Mouse (Mus musculus): Measurements from ENCODE around the gene Syce3.

Gene Syce3

GRCm38 (mm10) chr15:89425711-89426121 is 15.4 kb upstream of the Syce3 start, which contains the start of gene Cpt1b:
TSS of gene Cpt1b (minus strand) at chr15:89425863.
- no peak for ATAC-seq (ENCODE audit: insufficient number of reproducible peaks, low FRiP score, low TSS enrichment)

GRCm38 (mm10) chr15:89424621-89425020 is 14.3 kb upstream of the Syce3 start:
- no peak for ATAC-seq (ENCODE audit: insufficient number of reproducible peaks, low FRiP score, low TSS enrichment)

DNA sequence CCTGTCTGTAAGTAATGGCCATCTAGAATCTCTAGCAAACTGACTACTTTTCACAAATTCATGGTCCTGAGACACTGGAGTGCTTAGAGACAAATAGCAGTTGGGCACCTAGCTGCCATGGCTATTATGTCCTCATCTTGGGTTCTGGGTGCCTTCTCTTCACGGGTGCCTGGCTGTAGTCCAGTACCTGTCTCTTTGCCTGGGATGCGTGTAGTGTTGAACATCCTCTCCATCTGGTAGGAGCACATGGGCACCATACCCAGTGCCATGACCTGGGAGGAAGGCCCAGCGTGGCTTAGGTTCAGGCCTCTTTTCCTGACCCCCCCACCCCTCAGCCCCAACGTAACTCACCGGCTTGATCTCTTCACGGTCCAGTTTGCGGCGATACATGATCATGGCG is 11.6 kb upstream of the Syce3 start:
- ATAC-seq (ENCODE audit: insufficient number of reproducible peaks, low FRiP score, low TSS enrichment) = no peak

DNA sequence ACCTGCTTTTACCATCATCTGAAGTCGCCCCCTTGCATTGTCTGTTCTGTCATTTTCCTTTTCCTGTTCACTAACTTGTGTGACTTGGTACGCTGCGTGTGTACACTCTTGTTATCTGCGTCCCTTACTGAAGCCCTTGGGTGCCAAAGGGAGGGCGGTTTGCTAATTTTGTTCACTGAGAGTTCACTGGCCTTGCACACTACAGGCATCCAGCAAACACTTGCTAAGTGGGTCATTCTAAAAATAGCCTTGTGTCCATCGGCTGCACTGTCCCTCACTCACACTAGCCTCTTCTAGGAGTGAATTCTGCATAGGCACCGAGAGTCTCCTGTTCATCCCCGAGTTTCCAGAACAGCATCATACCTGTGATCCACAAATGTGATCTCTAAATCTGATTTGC is 5.0 kb upstream of the Syce3 start:
- ATAC-seq (ENCODE audit: insufficient number of reproducible peaks, low FRiP score, low TSS enrichment) = no peak; the same call in 1 of the 2 replicates

DNA sequence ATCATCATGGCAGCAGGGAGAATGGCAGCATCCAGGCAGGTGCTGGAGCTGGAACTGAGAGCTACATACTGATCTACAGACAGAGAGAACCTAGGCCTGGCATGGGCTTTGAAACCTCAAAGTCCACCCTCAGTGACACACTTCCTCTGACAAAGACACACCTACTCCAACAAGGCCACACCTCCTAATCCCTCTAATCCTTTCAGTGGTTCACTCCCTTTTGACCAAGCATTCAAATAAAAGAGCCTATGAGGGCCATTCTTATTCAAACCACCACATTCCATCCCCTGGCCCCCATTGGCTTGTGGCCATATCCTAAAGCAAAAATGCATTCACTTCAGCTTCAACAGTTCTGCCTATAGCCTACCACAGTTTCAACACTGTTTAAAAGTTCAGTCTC is 3.6 kb downstream of the Syce3 start:
- ATAC-seq (ENCODE audit: insufficient number of reproducible peaks, low FRiP score, low TSS enrichment) = no peak

- no peak for ATAC-seq (ENCODE audit: insufficient number of reproducible peaks, low FRiP score, low TSS enrichment)
Measured at GRCm38 (mm10) chr15:89404831-89405623, 5.3 kb downstream of the Syce3 start.

GRCm38 (mm10) chr15:89402471-89402870 is 7.8 kb downstream of the Syce3 start:
- no peak for ATAC-seq (ENCODE audit: insufficient number of reproducible peaks, low FRiP score, low TSS enrichment)

DNA sequence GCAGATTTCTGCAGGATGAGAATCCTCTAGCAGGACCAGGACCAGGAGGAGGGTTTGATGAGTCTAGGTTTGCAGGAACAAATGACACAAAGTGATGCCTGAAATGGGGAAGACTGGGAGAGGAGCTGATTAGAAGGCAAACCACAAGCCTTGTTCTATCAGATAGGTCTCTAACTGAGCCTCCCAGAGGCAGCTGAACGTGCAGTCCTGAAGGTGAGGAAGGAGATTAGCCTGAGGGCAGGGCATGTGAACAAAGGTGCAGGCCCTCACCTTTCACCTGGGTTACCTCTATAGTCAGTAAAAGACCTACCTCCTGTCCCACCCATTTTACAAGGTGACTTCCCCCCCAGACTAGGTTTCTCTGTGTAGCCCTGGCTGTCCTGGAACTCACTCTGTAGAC is 10.6 kb downstream of the Syce3 start:
- ATAC-seq (ENCODE audit: insufficient number of reproducible peaks, low FRiP score, low TSS enrichment) = no peak

GRCm38 (mm10) chr15:89398146-89398545 is 12.2 kb downstream of the Syce3 start:
- ATAC-seq (ENCODE audit: insufficient number of reproducible peaks, low FRiP score, low TSS enrichment) = no peak

DNA sequence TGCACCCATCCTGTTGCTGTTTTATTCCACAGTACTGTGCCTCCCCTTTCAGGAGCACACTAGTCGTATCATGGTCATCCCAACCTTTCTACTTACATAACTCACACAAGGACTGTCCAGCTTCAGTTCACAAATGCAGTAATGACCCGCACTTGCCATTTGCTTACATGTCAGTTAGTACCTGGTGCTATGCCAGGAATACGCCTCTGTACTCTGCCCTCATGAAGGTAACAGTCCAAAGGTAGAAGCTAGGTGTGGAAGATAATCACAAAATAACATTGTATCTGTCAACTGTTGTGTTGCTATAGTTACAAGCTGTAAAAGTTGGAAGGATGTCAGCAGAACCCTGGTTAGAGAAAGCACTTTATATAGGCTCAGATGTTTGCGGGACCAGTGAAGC is 13.4 kb downstream of the Syce3 start:
- ATAC-seq (ENCODE audit: insufficient number of reproducible peaks, low FRiP score, low TSS enrichment) = no peak

GRCm38 (mm10) chr15:89390081-89390480 is 20.2 kb downstream of the Syce3 start:
- no peak for ATAC-seq (ENCODE audit: insufficient number of reproducible peaks, low FRiP score, low TSS enrichment)

DNA sequence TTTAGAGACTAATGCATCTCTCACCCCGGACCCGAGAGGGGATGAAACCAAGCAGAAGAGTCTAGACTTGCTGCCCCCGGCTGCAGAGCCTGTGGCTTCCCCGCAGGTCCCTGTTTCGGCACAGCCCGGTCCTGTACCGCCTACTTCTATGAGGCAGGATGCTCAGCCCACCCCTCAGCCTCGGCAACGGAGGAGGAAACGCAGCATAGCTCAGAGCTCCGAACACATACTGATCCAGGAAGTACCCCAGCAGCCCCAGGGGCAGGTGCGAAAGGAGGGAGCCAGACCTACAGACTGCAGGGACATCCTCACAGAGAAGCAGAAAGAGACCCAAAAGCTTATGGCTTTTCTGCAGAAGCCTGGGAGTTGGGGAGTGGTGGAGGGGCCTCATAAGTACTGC is 23.2 kb downstream of the Syce3 start:
- ATAC-seq (ENCODE audit: insufficient number of reproducible peaks, low FRiP score, low TSS enrichment) = no peak

- ATAC-seq (ENCODE audit: insufficient number of reproducible peaks, low FRiP score, low TSS enrichment) = no peak
Measured at GRCm38 (mm10) chr15:89384617-89385016, 25.7 kb downstream of the Syce3 start, which contains the start of gene Klhdc7b. TSS of gene Klhdc7b (plus strand) at chr15:89384917.

- no peak for ATAC-seq (ENCODE audit: insufficient number of reproducible peaks, low FRiP score, low TSS enrichment)
Measured at GRCm38 (mm10) chr15:89379429-89379828, 30.9 kb downstream of the Syce3 start.

GRCm38 (mm10) chr15:89378831-89379401 is 31.4 kb downstream of the Syce3 start, which contains the start of gene Odf3b:
TSS of gene Odf3b (minus strand) at chr15:89379282.
- ATAC-seq (ENCODE audit: insufficient number of reproducible peaks, low FRiP score, low TSS enrichment) = peak; percentile 59; the same call in 1 of the 2 replicates

- peak; percentile 18; the same call in 1 of the 2 replicates for ATAC-seq (ENCODE audit: insufficient number of reproducible peaks, low FRiP score, low TSS enrichment)
Measured at GRCm38 (mm10) chr15:89377938-89378828, 32.1 kb downstream of the Syce3 start.

GRCm38 (mm10) chr15:89377362-89377761 is 32.9 kb downstream of the Syce3 start:
- no peak for ATAC-seq (ENCODE audit: insufficient number of reproducible peaks, low FRiP score, low TSS enrichment)

GRCm38 (mm10) chr15:89376957-89377356 is 33.3 kb downstream of the Syce3 start, which contains the start of gene Tymp:
TSS of gene Tymp (minus strand) at chr15:89377039.
- ATAC-seq (ENCODE audit: insufficient number of reproducible peaks, low FRiP score, low TSS enrichment) = no peak

DNA sequence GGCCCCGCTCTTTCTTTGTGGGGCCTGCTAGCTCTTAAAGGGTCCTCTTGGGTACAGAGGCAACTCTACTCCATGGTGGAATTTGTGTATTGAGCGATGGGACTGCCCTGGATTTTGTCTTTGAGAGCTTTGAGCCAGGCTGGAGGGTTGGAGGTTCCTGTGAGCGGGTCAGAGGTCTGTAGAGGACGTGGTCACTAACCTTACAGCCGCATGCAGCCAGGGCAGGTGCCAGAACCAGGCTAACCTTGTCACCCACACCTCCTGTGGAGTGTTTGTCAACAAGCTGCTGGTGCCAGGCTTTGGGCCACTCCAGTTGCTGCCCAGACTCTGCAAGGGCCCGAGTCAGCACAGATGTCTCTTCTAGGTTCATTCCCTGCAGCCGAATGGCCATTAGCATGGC is 34.3 kb downstream of the Syce3 start:
- no peak for ATAC-seq (ENCODE audit: insufficient number of reproducible peaks, low FRiP score, low TSS enrichment)

DNA sequence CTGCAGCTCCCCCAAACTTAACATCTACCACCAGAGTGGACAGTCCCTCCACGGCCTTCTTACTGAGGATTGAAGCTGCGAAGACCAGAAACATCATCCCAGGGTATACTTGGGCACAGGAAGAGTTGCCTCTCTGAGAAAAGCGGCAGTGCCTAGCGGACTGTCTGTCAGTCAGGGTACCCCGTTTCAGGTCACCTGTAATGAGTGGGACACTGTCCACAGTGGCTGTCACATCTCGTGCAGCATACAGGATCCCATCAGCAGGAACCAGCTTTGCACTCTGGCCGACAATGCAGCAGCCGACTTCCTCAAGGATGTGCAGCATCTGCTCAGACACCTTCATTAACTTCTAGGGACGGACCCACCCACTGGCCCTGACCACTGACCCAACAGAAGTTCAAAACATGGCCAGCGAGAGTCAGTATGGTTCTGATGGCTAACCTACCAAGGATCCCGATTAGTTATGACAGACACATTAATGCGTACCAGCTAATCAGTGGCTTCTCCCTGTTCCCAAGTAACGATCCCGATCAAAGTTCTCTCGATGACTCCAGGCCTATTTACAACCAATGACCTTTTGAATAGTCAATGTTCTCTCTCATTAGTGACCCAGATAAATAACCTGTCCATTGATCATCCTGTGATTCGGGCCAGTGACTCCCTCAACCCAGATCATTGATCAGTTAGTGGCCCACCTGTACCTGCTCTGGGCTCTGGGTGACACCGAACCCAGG is 35.3 kb downstream of the Syce3 start:
- ATAC-seq (ENCODE audit: insufficient number of reproducible peaks, low FRiP score, low TSS enrichment) = no peak

Measured in cerebellum, adult (tissue).